Mouse (Mus musculus) lung, postnatal 25 days (tissue): ENCODE data around the gene Gm21970.
A peak's percentile ranks its signal among the peaks of the same experiment; 100 is the strongest.

Source experiments
- DNase-seq: peaks from one replicate; pipeline ENCODE4 v3.0.0; 2022; ENCODE audit warnings: low spot score

The Gm21970 gene

GRCm38 (mm10) chr16:91401569-91402165 lies 10.1 kb downstream of the Gm21970 start:
- DNase-seq: no peak

GRCm38 (mm10) chr16:91403784-91404183 lies 12.3 kb downstream of the Gm21970 start:
- no peak for DNase-seq

- no peak for DNase-seq
Observed at GRCm38 (mm10) chr16:91404187-91404586, 12.7 kb downstream of the Gm21970 start.

GRCm38 (mm10) chr16:91404828-91405577 lies 13.5 kb downstream of the Gm21970 start:
- no peak for DNase-seq

GRCm38 (mm10) chr16:91405640-91406584 lies 14.4 kb downstream of the Gm21970 start, which contains the start of gene Il10rb:
Gene Il10rb, plus strand, starts transcription at chr16:91406164.
- DNase-seq: peak; percentile 85

- peak; percentile 67 for DNase-seq
Observed at GRCm38 (mm10) chr16:91406585-91407220, 15.2 kb downstream of the Gm21970 start.

- no peak for DNase-seq
Observed at GRCm38 (mm10) chr16:91413102-91413844, 21.8 kb downstream of the Gm21970 start.

GRCm38 (mm10) chr16:91415391-91416189 lies 24.1 kb downstream of the Gm21970 start:
- no peak for DNase-seq

GRCm38 (mm10) chr16:91416357-91416756 lies 24.8 kb downstream of the Gm21970 start:
- DNase-seq: no peak

- DNase-seq: no peak
Observed at GRCm38 (mm10) chr16:91416938-91417337, 25.4 kb downstream of the Gm21970 start.

GRCm38 (mm10) chr16:91418531-91418930 lies 27.0 kb downstream of the Gm21970 start:
- no peak for DNase-seq

- no peak for DNase-seq
Observed at GRCm38 (mm10) chr16:91425816-91426215, 34.3 kb downstream of the Gm21970 start.

- no peak for DNase-seq
Observed at GRCm38 (mm10) chr16:91426586-91426985, 35.1 kb downstream of the Gm21970 start.

GRCm38 (mm10) chr16:91427461-91427860 lies 35.9 kb downstream of the Gm21970 start:
- DNase-seq: no peak

- no peak for DNase-seq
Observed at GRCm38 (mm10) chr16:91428259-91428865, 36.8 kb downstream of the Gm21970 start.

GRCm38 (mm10) chr16:91432720-91433328 lies 41.3 kb downstream of the Gm21970 start:
- no peak for DNase-seq

GRCm38 (mm10) chr16:91433329-91433933 lies 41.9 kb downstream of the Gm21970 start:
- no peak for DNase-seq

GRCm38 (mm10) chr16:91434119-91434518 lies 42.6 kb downstream of the Gm21970 start:
- no peak for DNase-seq

- DNase-seq: no peak
Observed at GRCm38 (mm10) chr16:91438081-91438480, 46.6 kb downstream of the Gm21970 start.
